Mouse (Mus musculus) v-Abl transformed pro-B cells (cell line): ENCODE data around the gene Mdh1.

Experiments used
- in situ Hi-C, 2 experiments: fragments of 400-800 bp; cut with MboI; formaldehyde crosslinking; loops; one replicate each; pipeline ENCODE4 v1.15.1; 2025; ENCODE audit not compliant: unreplicated experiment in 2 of 2

Mdh1 gene

GRCm38 (mm10) chr11:21571700-21572381, at the start of gene Mdh1, which contains the start of gene Wdpcp:
TSS of gene Mdh1 (minus strand) at chr11:21572367.
TSS of gene Wdpcp (plus strand) at chr11:21572235.
- in situ Hi-C loops = loop anchor here in 1 of 2 experiments (25.0 kb wide), 4 partner anchors 260 to 1415 kb away; partner anchors contain the start of genes Cct4, Commd1, Gm28048 and Peli1

GRCm38 (mm10) chr11:21615915-21616314, 43.7 kb upstream of the Mdh1 start:
- in situ Hi-C loops = loop anchor here in 1 of 2 experiments (25.0 kb wide), 1 partner anchor 996 kb away; no protein-coding TSS in a partner anchor

- in situ Hi-C loops = loop anchor here in 1 of 2 experiments (25.0 kb wide), 1 partner anchor 1010 kb away; no protein-coding TSS in a partner anchor
These were observed 30.3 kb upstream of the Mdh1 start for GRCm38 (mm10) chr11:21602497-21602896.

GRCm38 (mm10) chr11:21583286-21583685, 11.1 kb upstream of the Mdh1 start:
- in situ Hi-C loops = loop anchor here in 1 of 2 experiments (25.0 kb wide), 1 partner anchor 1396 kb away; no protein-coding TSS in a partner anchor

GRCm38 (mm10) chr11:21581472-21581871, 9.3 kb upstream of the Mdh1 start:
- in situ Hi-C loops = loop anchor here in 1 of 2 experiments (25.0 kb wide), 1 partner anchor 1394 kb away; no protein-coding TSS in a partner anchor

- in situ Hi-C loops = loop anchor here in 1 of 2 experiments (25.0 kb wide), 4 partner anchors 259 to 1416 kb away; partner anchors contain the start of genes Cct4, Commd1, Gm28048 and Peli1
These were observed 1.2 kb downstream of the Mdh1 start for GRCm38 (mm10) chr11:21570973-21571372.

GRCm38 (mm10) chr11:21570109-21570474, 2.1 kb downstream of the Mdh1 start:
- in situ Hi-C loops = loop anchor here in 1 of 2 experiments (25.0 kb wide), 4 partner anchors 258 to 1417 kb away; partner anchors contain the start of genes Cct4, Commd1, Gm28048 and Peli1

GRCm38 (mm10) chr11:21569456-21570108, 2.6 kb downstream of the Mdh1 start:
- in situ Hi-C loops = loop anchor here in 1 of 2 experiments (25.0 kb wide), 4 partner anchors 257 to 1418 kb away; partner anchors contain the start of genes Cct4, Commd1, Gm28048 and Peli1

GRCm38 (mm10) chr11:21569002-21569401, 3.2 kb downstream of the Mdh1 start:
- in situ Hi-C loops = loop anchor here in 1 of 2 experiments (25.0 kb wide), 4 partner anchors 257 to 1418 kb away; partner anchors contain the start of genes Cct4, Commd1, Gm28048 and Peli1

- in situ Hi-C loops = loop anchor here in 1 of 2 experiments (25.0 kb wide), 4 partner anchors 255 to 1420 kb away; partner anchors contain the start of genes Cct4, Commd1, Gm28048 and Peli1
These were observed 4.4 kb downstream of the Mdh1 start for GRCm38 (mm10) chr11:21567733-21568132.

- in situ Hi-C loops = loop anchor here in 1 of 2 experiments (25.0 kb wide), 4 partner anchors 255 to 1420 kb away; partner anchors contain the start of genes Cct4, Commd1, Gm28048 and Peli1
These were observed 5.2 kb downstream of the Mdh1 start for GRCm38 (mm10) chr11:21566934-21567333.

- in situ Hi-C loops = loop anchor here in 1 of 2 experiments (25.0 kb wide), 4 partner anchors 253 to 1422 kb away; partner anchors contain the start of genes Cct4, Commd1, Gm28048 and Peli1
These were observed 7.3 kb downstream of the Mdh1 start for GRCm38 (mm10) chr11:21564681-21565405.

- in situ Hi-C loops = loop anchor here in 1 of 2 experiments (25.0 kb wide), 4 partner anchors 251 to 1424 kb away; partner anchors contain the start of genes Cct4, Commd1, Gm28048 and Peli1
These were observed 8.4 kb downstream of the Mdh1 start for GRCm38 (mm10) chr11:21563617-21564325.

GRCm38 (mm10) chr11:21561347-21561746, 10.8 kb downstream of the Mdh1 start:
- in situ Hi-C loops = loop anchor here in 1 of 2 experiments (25.0 kb wide), 4 partner anchors 249 to 1426 kb away; partner anchors contain the start of genes Cct4, Commd1, Gm28048 and Peli1

GRCm38 (mm10) chr11:21559727-21560126, 12.4 kb downstream of the Mdh1 start:
- in situ Hi-C loops = loop anchor here in 1 of 2 experiments (25.0 kb wide), 4 partner anchors 247 to 1428 kb away; partner anchors contain the start of genes Cct4, Commd1, Gm28048 and Peli1

- in situ Hi-C loops = loop anchor here in 1 of 2 experiments (25.0 kb wide), 4 partner anchors 240 to 1435 kb away; partner anchors contain the start of genes Cct4, Commd1, Gm28048 and Peli1
These were observed 20.1 kb downstream of the Mdh1 start for GRCm38 (mm10) chr11:21552049-21552448.

GRCm38 (mm10) chr11:21550222-21551173, 21.7 kb downstream of the Mdh1 start:
- in situ Hi-C loops = loop anchor here in 1 of 2 experiments (25.0 kb wide), 4 partner anchors 238 to 1437 kb away; partner anchors contain the start of genes Cct4, Commd1, Gm28048 and Peli1
